Mouse (Mus musculus) embryonic facial prominence, embryonic 13.5 days (tissue): ENCODE measurements around the gene Galnt6. TPM values are rescaled to one million over a fixed set of nuclear protein-coding genes. Genes with fewer than 3 reads are reported as not detected.

Source experiments
- ATAC-seq: fragments of 200-750 bp; cut with Nextera tagmentation; 2 replicates; pipeline ENCODE4 v1.8.0; 2017; ENCODE audit warnings: low read depth; ENCODE audit not compliant: insufficient number of reproducible peaks, insufficient read depth, low FRiP score, low TSS enrichment
- H3K27ac ChIP-seq: fragments of 300-500 bp; sonication (generic); 2 replicates; pipeline ENCODE4 v1.5.1; 2015; ENCODE audit warnings: moderate library complexity, mild to moderate bottlenecking, inconsistent platforms
- H3K27me3 ChIP-seq: fragments of 300-500 bp; sonication (generic); 2 replicates; pipeline ENCODE4 v1.6.1; 2015; ENCODE audit warnings: mild to moderate bottlenecking, inconsistent platforms
- H3K36me3 ChIP-seq: fragments of 300-500 bp; sonication (generic); 2 replicates; pipeline ENCODE4 v1.6.1; 2015; ENCODE audit warnings: mild to moderate bottlenecking, inconsistent platforms
- H3K4me1 ChIP-seq: fragments of 300-500 bp; sonication (generic); 2 replicates; pipeline ENCODE4 v1.6.1; 2015; ENCODE audit warnings: inconsistent platforms
- H3K4me2 ChIP-seq: fragments of 300-500 bp; sonication (generic); 2 replicates; pipeline ENCODE4 v1.6.1; 2015; ENCODE audit warnings: moderate library complexity, mild to moderate bottlenecking, inconsistent platforms
- H3K4me3 ChIP-seq: fragments of 300-500 bp; sonication (generic); 2 replicates; pipeline ENCODE4 v1.5.1; 2015; ENCODE audit warnings: mild to moderate bottlenecking, inconsistent platforms
- H3K9ac ChIP-seq: fragments of 300-500 bp; sonication (generic); 2 replicates; pipeline ENCODE4 v1.6.1; 2015; ENCODE audit warnings: mild to moderate bottlenecking, inconsistent platforms
- H3K9me3 ChIP-seq: fragments of 300-500 bp; sonication (generic); 2 replicates; pipeline ENCODE4 v1.6.1; 2016; ENCODE audit warnings: inconsistent platforms
- WGBS: fragments of 180-500 bp; shearing (Covaris S2); methylation state at CpG from one replicate; pipeline ENCODE4 v1.1.7; 2015; ENCODE audit warnings: mixed read lengths; 5-methylcytosine and 5-hydroxymethylcytosine counted together
- polyA plus RNA-seq: library from polyadenylated mRNA; unstranded; fragments of >200 nt; fragmentation: Nextera tagmentation; extraction: Ambion mirVana; gene quantifications from 2 replicates; pipeline ENCODE4 v1.2.1, GENCODE M21; 2015

Galnt6 gene
- polyA plus RNA-seq, 1 experiment from 2014 or later: 1.3 TPM

DNA sequence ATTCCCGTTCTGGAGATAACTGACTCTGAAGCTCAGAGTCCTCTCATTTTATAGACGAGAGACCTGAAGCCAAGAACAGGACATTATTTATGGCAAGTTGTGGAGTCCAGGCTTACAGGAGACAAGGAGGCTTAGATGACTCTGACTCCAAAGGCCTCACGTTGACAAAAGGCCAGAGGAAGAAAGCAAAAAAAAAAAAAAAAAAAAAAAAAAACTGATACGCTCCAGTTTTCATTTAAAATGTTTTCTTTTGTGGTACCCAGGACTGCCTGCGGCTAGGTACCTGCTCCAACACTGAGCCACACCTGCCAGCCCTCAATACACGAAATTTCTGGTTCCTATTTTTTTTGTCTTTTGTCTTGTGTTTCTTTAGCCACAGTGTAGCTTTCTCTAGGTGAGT is 61.8 kb downstream of the Galnt6 start:
- Histone ChIP-seq H3K4me2 (no peak overlapping the region), H3K27me3 (no peaks in the 10 kb centered on the region), H3K36me3 (no peaks in the 10 kb centered on the region), H3K4me3 (no peak overlapping the region), H3K9ac (no peak overlapping the region), H3K27ac (no peak overlapping the region), H3K9me3 (no peaks in the 10 kb centered on the region), H3K4me1 (peaks cover 13% of the 10 kb centered on the region)
- ATAC-seq: no peak
- WGBS: 67% methylated on average over 6 of the region's 6 CpGs

GRCm38 (mm10) chr15:100666851-100667250 is 62.3 kb downstream of the Galnt6 start:
- H3K4me1 ChIP-seq: peaks cover 13% of the 10 kb centered on the region
- no peaks in the 10 kb centered on the region for H3K9me3 ChIP-seq
- H3K27ac ChIP-seq: no peak overlapping the region
- 29% methylated on average over 12 of the region's 12 CpGs for WGBS
- ATAC-seq: no peak
- H3K4me2 ChIP-seq: no peak overlapping the region
- H3K4me3 ChIP-seq: no peak overlapping the region
- H3K27me3 ChIP-seq: no peaks in the 10 kb centered on the region
- no peaks in the 10 kb centered on the region for H3K36me3 ChIP-seq
- H3K9ac ChIP-seq: no peak overlapping the region

GRCm38 (mm10) chr15:100666219-100666696 is 62.9 kb downstream of the Galnt6 start:
- WGBS: 9% methylated on average over 7 of the region's 7 CpGs
- no peak for ATAC-seq
- H3K4me2 ChIP-seq: no peak overlapping the region; the same call in 1 of the 2 replicates
- peaks cover 13% of the 10 kb centered on the region for H3K4me1 ChIP-seq
- H3K27me3 ChIP-seq: no peaks in the 10 kb centered on the region
- H3K4me3 ChIP-seq: no peak overlapping the region
- peak overlapping the region; percentile 28; the same call in 1 of the 2 replicates for H3K27ac ChIP-seq
- H3K9me3 ChIP-seq: no peaks in the 10 kb centered on the region
- H3K9ac ChIP-seq: peak overlapping the region; percentile 64
- H3K36me3 ChIP-seq: no peaks in the 10 kb centered on the region

DNA sequence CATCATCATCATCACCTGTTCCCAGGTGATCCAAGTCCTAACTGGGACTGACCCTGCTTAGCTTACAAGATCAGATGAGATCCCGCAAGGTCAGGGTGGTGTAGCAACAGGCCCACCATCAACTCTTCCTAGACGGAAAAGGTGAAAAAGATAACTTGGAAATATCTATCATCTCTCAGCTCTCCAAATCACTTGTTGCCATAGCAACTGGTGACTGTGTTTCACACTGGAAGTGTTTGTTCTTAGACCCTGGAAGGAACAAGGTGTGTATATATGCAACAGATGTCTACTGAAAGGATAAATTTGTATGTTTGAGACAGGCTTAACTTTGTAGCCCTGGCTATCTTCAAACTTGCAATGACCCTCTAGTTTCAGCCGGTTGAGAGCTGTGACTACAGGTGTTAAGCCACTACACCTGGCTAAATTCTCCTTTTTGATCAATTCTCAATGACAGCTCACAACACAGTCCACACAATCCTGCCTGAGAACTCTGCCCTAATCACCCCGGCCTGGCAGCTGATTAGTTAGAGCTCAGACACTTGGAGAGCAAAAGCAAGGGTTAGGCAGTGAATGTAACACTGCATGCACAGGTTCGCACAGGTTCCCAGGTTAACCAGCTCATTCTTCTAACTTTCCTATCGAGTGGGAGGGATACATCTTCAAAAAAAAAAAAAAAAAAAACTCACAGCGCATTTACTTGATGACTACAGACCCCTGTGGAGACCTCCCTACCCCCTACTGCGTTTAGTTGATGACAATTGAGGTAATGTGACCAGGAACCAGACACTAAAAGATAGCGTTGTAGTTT is 63.6 kb downstream of the Galnt6 start:
- Histone ChIP-seq H3K9ac (no peak overlapping the region), H3K27me3 (no peaks in the 10 kb centered on the region), H3K4me2 (no peak overlapping the region), H3K9me3 (no peaks in the 10 kb centered on the region), H3K4me1 (peaks cover 13% of the 10 kb centered on the region), H3K4me3 (no peak overlapping the region), H3K36me3 (no peaks in the 10 kb centered on the region), H3K27ac (no peak overlapping the region; the same call in 1 of the 2 replicates)
- ATAC-seq: no peak
- WGBS: 40% methylated on average over 9 of the region's 9 CpGs

DNA sequence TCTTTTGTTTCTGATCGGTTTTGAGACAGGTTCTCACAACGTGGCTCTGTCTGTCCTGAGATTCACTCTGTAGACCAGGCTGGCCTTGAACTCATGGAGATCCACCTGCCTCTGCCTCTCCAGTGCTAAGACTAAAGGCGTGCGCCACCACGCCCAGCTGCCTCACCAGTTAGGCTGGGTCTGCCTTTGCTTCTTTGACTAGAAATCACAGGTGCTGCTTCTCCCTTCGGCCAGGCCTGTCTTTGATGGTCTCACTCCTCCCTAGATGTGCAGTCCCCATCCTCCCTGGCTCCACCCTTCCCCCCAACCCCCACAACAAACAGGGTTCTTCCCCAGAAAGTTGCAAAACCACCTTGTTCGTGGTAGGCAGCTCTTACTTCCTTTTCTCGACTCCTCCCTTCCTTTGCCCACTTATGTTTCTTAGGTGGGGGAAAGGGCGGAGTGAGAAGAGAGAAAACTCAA is 64.3 kb downstream of the Galnt6 start:
- Histone ChIP-seq H3K4me2 (no peak overlapping the region), H3K9ac (no peak overlapping the region), H3K36me3 (no peaks in the 10 kb centered on the region), H3K4me1 (peaks cover 13% of the 10 kb centered on the region), H3K27me3 (no peaks in the 10 kb centered on the region), H3K27ac (no peak overlapping the region), H3K9me3 (no peaks in the 10 kb centered on the region), H3K4me3 (no peak overlapping the region)
- ATAC-seq: no peak
- WGBS: 79% methylated on average over 9 of the region's 9 CpGs

- Histone ChIP-seq H3K4me3 (no peak overlapping the region), H3K9me3 (no peaks in the 10 kb centered on the region), H3K4me1 (peaks cover 1% of the 10 kb centered on the region; the same call in 1 of the 2 replicates), H3K9ac (no peak overlapping the region), H3K27ac (no peak overlapping the region), H3K27me3 (no peaks in the 10 kb centered on the region), H3K4me2 (no peak overlapping the region), H3K36me3 (no peaks in the 10 kb centered on the region)
- WGBS: 87% methylated on average over 5 of the region's 5 CpGs
- ATAC-seq: no peak
These were observed 68.4 kb downstream of the Galnt6 start for GRCm38 (mm10) chr15:100660805-100661204.

GRCm38 (mm10) chr15:100660306-100660705 is 68.9 kb downstream of the Galnt6 start:
- 86% methylated on average over 9 of the region's 9 CpGs for WGBS
- H3K9ac ChIP-seq: no peak overlapping the region
- H3K4me3 ChIP-seq: no peak overlapping the region
- no peak overlapping the region for H3K4me2 ChIP-seq
- no peaks in the 10 kb centered on the region for H3K9me3 ChIP-seq
- no peaks in the 10 kb centered on the region for H3K4me1 ChIP-seq
- H3K36me3 ChIP-seq: no peaks in the 10 kb centered on the region
- no peak overlapping the region for H3K27ac ChIP-seq
- ATAC-seq: no peak
- H3K27me3 ChIP-seq: no peaks in the 10 kb centered on the region

DNA sequence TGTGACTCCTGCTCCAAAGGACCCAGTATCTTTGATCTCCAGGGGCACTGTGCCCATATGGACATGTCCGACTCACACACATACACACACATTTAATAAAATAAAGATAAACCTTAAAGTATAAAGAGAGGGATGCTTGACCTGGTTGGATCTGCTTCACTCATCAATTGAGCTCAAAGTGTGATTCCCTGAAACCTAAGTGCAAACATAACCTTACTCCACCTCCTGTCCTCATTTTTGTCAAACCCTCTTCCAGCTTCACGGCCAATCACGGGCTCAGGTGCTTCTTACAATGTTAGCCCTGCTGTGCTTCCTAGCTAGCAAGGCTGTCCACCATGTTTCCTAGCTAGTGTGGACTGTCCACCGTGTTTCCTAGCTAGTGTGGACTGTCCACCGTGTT is 74.0 kb downstream of the Galnt6 start:
- no peak for ATAC-seq
- WGBS: 89% methylated on average over 5 of the region's 5 CpGs
- Histone ChIP-seq H3K4me1 (no peaks in the 10 kb centered on the region), H3K36me3 (no peaks in the 10 kb centered on the region), H3K9me3 (no peaks in the 10 kb centered on the region), H3K9ac (no peak overlapping the region), H3K27ac (no peak overlapping the region), H3K4me2 (no peak overlapping the region), H3K27me3 (no peaks in the 10 kb centered on the region), H3K4me3 (no peak overlapping the region)

DNA sequence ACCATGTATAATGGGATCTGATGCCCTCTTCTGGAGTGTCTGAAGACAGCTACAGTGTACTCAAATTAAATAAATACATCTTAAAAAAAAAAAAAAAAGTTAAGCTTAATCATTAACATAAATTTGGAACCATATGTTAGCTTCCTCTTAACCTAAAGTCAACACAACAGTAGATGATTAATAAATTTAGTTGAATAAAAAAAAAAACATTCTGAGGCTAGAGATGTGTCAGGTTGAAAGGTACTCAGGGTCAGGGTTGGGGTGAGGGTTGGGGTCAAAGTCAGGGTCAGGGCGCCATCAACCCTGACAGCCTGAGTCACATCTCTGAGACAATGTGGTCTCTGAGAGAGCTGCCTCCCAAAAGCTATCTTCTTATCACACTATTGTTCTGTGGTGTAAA is 74.9 kb downstream of the Galnt6 start:
- Histone ChIP-seq H3K9ac (no peak overlapping the region), H3K9me3 (no peaks in the 10 kb centered on the region), H3K27ac (no peak overlapping the region), H3K27me3 (no peaks in the 10 kb centered on the region), H3K4me1 (no peaks in the 10 kb centered on the region), H3K4me3 (no peak overlapping the region), H3K4me2 (no peak overlapping the region), H3K36me3 (no peaks in the 10 kb centered on the region)
- 88% methylated on average over 1 of the region's 1 CpGs for WGBS
- ATAC-seq: no peak

DNA sequence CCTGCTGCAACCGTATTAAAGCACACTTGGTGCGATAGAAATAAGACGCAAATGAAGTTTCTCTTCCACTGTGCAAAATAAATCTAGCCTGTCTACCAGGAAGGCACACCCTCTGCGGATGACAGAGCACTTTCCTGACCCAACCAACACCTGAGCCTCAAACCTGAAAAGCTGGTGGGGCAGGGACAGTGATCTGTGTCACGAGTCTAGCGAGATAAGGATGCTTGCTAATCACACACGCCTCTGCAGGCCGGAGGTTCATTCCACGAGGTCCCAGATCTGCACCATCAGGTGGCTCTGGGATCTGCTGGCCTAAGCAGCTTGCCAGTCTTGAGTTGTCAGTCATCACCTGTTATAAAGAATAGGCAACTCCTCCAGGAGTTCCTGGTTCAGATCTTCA is 77.6 kb downstream of the Galnt6 start:
- no peaks in the 10 kb centered on the region for H3K27me3 ChIP-seq
- H3K4me3 ChIP-seq: no peak overlapping the region
- no peak for ATAC-seq
- no peak overlapping the region for H3K27ac ChIP-seq
- 80% methylated on average over 9 of the region's 9 CpGs for WGBS
- no peak overlapping the region for H3K4me2 ChIP-seq
- H3K9me3 ChIP-seq: no peaks in the 10 kb centered on the region
- H3K4me1 ChIP-seq: no peaks in the 10 kb centered on the region
- no peak overlapping the region for H3K9ac ChIP-seq
- H3K36me3 ChIP-seq: no peaks in the 10 kb centered on the region

DNA sequence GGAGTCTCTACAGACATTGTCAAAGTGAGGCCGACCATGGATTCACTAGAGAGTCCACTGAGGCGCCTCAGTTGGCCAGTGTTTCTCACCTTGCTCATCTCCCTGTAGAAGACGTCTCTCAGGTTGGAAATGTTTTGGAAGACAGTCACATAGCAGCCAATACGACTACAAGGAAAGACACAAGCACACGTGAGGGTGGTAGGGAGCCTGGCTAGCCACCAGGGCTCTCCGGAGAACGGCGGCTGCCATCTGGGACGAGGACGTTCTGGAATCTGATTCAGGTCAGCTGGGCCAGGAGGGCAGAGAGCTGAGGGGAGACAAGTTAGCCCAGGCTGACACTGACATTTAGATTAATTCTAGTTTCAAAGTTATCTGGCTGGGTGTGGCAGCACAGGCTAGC is 79.1 kb downstream of the Galnt6 start:
- Histone ChIP-seq H3K4me1 (no peaks in the 10 kb centered on the region), H3K36me3 (no peaks in the 10 kb centered on the region), H3K4me2 (no peak overlapping the region), H3K9ac (no peak overlapping the region), H3K9me3 (no peaks in the 10 kb centered on the region), H3K4me3 (no peak overlapping the region), H3K27ac (no peak overlapping the region), H3K27me3 (no peaks in the 10 kb centered on the region)
- WGBS: 76% methylated on average over 10 of the region's 10 CpGs
- ATAC-seq: no peak

GRCm38 (mm10) chr15:100646161-100646560 is 83.0 kb downstream of the Galnt6 start:
- Histone ChIP-seq H3K27me3 (no peaks in the 10 kb centered on the region), H3K9ac (no peak overlapping the region), H3K4me3 (no peak overlapping the region), H3K4me1 (no peaks in the 10 kb centered on the region), H3K27ac (no peak overlapping the region), H3K9me3 (no peaks in the 10 kb centered on the region), H3K36me3 (no peaks in the 10 kb centered on the region), H3K4me2 (no peak overlapping the region)
- no peak for ATAC-seq
- 71% methylated on average over 6 of the region's 6 CpGs for WGBS
